Mouse (Mus musculus): ENCODE measurements around the gene Rgs7bp.
A peak's percentile ranks its signal among the peaks of the same experiment; 100 is the strongest.

Gene Rgs7bp

GRCm38 (mm10) chr13:105054181-105054940 lies at the start of gene Rgs7bp:
TSS of gene Rgs7bp (minus strand) at chr13:105054930.
- peak; percentile 78 for DNase-seq (ENCODE audit: low spot score)

DNA sequence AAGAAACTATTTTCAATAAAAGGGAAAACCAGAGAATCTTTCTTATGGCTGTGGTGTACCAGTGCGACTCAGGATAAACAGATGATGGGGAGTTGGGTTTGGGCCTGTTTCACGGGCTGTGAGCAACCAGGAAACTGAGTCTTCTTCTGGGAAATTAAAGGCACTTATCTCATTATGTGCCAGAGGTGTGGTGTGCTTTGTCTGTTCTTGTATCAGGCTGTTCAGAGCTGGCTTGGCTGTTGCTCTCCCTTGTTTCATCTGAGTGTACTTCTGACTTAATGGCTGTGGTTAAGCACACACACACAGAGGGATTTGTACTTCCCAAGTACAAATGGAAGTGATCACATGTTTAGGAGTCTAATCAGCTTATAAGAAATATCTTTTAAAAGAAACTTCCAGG lies 49.7 kb upstream of the Rgs7bp start:
- DNase-seq (ENCODE audit: low spot score), result no peak

DNA sequence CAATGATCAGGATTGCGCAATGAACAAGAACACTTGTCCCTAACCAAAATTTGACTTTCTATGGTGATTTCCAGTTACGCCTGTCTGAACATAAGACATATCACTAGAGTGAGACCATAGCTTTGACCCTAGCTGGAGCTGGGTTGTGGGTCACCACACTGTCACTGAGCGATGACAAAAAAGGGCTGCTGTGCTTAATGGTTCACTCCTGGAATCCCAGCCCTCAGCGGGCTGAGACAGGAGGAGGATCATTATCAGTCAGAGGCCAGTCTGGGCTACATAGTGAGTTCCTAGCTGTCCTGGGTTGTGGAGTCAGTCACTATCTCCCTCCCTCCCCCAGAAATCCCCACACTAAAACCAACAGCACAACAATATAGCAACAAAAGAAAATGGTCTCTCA lies 46.0 kb upstream of the Rgs7bp start:
- no peak for DNase-seq (ENCODE audit: low spot score)

GRCm38 (mm10) chr13:105096316-105096715 lies 41.6 kb upstream of the Rgs7bp start:
- no peak for DNase-seq (ENCODE audit: low spot score)

DNA sequence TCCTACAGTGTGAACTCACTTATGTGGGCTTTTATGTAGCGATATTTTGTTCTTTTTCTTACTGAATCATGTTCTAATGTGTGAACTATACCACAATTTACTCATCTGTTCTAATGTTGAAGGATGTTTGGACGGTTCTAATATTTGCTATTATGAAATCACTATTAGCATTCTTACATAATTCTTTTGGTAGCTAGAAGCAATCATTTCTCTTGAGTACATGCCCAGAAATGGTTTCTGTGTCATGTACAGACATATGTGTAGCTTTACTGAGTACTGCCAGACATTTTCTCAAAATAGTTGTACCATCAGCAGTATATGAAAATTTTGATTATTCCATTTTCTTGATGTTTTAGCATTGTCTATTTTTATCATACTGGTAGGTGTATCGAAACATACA lies 34.5 kb upstream of the Rgs7bp start:
- DNase-seq (ENCODE audit: low spot score), result no peak

- DNase-seq (ENCODE audit: low spot score), result no peak
Observed at GRCm38 (mm10) chr13:105081862-105082261, 27.1 kb upstream of the Rgs7bp start, which contains the start of gene 4933425L06Rik. TSS of gene 4933425L06Rik (plus strand) at chr13:105082122.

DNA sequence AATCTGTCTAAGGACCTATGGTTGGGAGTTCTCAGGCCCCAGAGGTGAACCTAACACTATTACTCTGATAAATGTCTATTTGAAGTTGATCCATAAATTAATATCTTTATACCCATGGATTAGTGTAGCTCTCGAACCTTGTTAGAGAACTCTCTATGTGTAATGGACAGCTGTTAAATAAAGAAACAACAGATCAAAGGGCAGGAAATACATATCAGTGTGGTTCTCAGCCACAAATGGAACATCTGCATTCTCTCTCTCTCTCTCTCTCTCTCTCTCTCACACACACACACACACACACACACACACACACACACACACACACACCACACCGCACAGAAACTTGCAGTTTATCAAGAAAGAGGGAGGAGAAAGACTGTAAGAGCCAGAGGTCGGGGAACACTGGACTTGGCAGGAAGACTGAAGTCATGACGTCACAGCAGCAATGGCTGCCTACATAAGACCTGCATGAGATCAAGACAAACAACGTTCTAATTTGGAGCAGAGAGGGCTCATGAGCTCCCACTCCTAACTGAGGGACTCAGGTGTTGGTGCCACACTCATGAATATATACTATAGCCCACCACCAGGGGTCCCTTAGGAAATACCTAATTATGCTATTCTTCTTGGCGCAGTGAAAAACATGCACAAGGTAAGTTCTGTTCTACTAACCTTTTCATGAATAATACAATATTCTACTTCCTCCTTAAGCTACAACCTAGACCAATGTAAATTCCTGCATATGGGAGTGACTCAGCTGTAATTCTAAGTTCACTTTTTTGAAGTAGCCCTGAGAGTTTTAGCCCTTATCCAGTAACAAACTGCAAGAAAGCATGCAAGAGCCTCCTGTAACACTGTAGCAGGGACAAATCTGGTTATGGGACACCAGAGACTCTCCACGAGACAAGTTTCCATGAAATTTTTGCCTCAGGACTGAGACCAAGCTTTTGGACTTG lies 12.4 kb upstream of the Rgs7bp start:
- DNase-seq (ENCODE audit: low spot score), result no peak

DNA sequence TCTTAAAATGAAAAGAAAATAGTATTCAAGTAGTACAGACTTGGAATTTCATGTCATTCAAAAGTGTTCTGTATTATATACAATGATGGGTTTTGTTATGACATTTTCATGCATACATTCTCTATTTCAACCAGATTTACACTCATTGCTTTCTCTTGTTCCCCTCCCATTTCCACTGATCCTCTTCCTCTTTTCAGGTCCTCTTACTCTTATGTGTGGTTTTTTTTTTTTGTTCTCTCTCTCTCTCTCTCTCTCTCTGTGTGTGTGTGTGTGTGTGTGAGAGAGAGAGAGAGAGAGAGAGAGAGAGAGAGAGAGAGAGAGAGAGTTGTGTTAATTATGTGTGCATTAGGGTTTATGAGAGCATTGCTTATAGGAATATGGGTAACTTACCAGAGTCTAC lies 11.4 kb upstream of the Rgs7bp start:
- DNase-seq (ENCODE audit: low spot score), result no peak

DNA sequence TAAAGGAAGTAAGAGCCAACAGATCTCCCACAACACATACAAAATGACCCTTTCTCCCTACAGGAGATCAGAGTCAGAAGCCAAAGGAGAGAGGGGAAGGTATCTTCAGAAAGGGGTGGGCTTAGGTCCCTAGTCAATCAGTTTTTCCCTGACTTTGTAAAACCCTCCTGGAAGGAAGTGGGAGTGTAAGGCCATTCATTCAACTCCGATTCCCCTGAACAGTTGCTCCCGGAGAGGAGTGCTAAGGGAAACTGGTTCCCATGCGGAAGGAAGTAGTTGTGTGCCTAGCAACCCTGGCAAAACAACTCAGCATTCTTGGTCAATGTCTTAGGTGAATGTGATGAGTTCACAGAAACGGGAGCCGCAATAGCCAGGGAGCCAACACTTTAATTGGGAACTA lies 644 bp upstream of the Rgs7bp start:
- DNase-seq (ENCODE audit: low spot score), result no peak

- no peak for DNase-seq (ENCODE audit: low spot score)
Observed at GRCm38 (mm10) chr13:105054941-105055309, 195 bp upstream of the Rgs7bp start.

GRCm38 (mm10) chr13:105053618-105054017 lies 1.1 kb downstream of the Rgs7bp start:
- DNase-seq (ENCODE audit: low spot score), result peak; percentile 37

GRCm38 (mm10) chr13:105051432-105051831 lies 3.3 kb downstream of the Rgs7bp start:
- DNase-seq (ENCODE audit: low spot score), result peak; percentile 40

- DNase-seq (ENCODE audit: low spot score), result no peak
Observed at GRCm38 (mm10) chr13:105048662-105049061, 6.1 kb downstream of the Rgs7bp start.

GRCm38 (mm10) chr13:105047377-105047776 lies 7.4 kb downstream of the Rgs7bp start:
- DNase-seq (ENCODE audit: low spot score), result no peak

DNA sequence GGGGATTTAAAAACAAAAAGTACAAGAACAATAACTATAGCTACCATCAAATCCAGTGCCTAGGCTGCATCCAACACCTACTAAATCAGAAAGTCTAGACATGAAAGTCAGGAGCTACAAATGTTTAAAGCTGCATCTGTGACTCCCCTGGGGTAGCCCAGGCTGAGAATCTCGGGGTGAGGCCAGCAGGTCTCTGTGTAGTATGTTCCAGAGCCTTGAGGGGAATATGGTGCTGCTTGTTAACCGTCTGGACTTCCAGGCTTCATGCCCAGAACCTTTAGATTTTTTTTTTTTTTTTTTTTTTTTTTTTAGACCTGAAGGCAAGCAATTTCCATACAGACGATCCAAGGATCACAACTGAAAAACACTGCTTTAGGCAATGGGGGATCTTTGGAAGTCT lies 10.8 kb downstream of the Rgs7bp start:
- no peak for DNase-seq (ENCODE audit: low spot score)

DNA sequence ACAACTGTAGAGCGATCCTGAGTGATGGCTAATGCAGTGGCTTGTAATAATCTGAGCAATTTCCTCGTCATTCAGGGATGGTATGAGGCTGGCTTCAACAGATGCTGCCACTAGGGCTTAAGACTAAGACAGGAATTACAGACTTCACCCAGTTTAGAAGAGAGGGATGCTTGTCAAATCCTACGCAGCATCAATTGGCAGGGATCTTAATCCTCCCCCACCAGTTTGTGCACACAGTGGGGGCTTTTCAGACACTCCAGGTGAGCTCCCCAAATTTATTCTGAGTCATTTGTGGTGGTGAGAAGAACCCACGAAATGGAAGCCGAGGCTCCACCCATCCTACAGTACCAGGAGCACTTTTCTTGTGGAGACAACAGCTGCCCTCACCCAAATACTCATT lies 16.4 kb downstream of the Rgs7bp start:
- DNase-seq (ENCODE audit: low spot score), result no peak

GRCm38 (mm10) chr13:105037816-105038215 lies 16.9 kb downstream of the Rgs7bp start:
- no peak for DNase-seq (ENCODE audit: low spot score)

GRCm38 (mm10) chr13:105031882-105032281 lies 22.8 kb downstream of the Rgs7bp start:
- DNase-seq (ENCODE audit: low spot score), result no peak

DNA sequence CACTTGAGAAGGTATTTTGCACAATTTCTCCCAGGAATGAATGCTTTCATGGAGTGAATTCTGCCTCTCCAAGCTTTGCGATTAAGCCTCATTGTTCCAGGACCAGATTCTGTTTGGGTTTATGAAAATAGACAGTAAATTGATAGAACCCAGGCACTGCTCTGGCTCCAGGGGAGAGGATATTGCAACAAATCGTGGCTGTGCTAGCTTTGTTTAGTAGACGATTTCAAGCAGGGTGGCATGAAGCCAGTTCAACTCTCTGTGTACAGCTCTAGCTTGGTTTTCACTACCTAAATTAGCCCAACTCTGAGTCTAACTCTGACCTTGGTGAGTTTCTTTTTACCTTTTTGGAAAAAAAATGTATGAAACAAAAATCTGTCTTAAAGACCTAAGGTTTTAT lies 26.5 kb downstream of the Rgs7bp start:
- DNase-seq (ENCODE audit: low spot score), result peak; percentile 32

- DNase-seq (ENCODE audit: low spot score), result no peak
Observed at GRCm38 (mm10) chr13:105016577-105016976, 38.2 kb downstream of the Rgs7bp start.

- no peak for DNase-seq (ENCODE audit: low spot score)
Observed at GRCm38 (mm10) chr13:105015710-105016404, 38.9 kb downstream of the Rgs7bp start.

GRCm38 (mm10) chr13:105011300-105011699 lies 43.4 kb downstream of the Rgs7bp start:
- DNase-seq (ENCODE audit: low spot score), result no peak

All from layer of hippocampus, adult 11-12 months (tissue).